Mouse (Mus musculus): Measurements from ENCODE around the gene Fut11.

The Fut11 gene

DNA sequence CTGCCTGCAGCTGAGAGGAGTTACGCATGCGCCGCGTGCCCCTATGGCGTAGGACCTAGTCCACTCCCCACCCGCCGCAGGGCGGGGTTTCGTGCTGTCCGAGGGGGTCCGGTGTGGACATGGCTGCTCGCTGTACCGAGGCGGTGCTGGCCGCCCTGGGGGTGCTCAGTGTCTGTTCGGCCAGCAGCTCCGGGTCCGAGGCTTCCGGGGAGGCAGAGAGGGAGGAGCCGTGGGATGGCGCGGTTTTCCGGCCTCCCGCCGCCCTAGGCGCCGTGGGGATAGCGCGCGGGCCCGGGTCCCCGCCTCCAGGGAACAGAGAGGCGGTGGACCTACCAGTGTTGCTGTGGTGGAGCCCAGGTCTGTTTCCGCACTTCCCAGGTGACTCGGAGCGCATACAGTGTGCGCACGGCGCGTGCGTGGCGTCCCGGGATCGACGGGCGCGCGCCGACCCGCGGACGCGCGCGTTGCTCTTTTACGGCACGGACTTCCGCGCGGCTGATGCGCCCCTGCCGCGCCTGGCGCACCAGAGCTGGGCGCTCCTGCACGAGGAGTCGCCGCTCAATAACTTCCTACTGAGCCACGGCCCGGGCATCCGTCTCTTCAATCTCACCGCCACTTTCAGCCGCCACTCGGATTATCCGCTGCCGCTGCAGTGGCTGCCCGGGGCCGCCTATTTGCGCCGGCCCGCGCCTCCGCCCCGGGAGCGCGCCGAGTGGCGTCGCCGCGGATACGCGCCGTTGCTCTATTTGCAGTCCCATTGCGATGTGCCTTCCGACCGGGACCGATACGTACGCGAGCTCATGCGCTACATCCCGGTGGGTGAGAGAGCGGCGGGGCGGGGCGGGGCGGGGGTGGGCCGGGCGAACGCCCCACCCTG is at the start of gene Fut11:
Gene Fut11, plus strand, starts transcription at position 85 of the 877 bp plus-strand sequence.
- peak; percentile 92 for DNase-seq (ENCODE audit: low spot score in 2 of 2)

DNA sequence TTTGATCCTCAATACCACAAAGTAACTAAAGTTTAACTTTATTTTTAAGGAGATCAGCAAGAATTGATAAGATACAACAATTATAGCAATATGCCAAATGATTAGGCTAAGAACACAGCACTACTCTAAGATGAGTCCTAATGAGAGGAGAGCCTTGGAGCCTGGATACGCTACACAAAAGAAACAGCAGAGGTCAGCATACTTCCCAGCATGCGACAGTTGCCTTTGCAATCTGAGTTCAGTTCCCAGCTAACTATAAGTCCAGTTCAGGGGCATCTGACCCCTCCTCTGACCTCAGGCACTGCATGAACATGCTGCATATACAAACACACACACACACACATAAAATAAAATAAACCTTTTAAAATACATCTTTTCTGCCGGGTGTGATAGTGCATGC is 49.2 kb upstream of the Fut11 start:
- no peak for DNase-seq (ENCODE audit: low spot score in 2 of 2)

DNA sequence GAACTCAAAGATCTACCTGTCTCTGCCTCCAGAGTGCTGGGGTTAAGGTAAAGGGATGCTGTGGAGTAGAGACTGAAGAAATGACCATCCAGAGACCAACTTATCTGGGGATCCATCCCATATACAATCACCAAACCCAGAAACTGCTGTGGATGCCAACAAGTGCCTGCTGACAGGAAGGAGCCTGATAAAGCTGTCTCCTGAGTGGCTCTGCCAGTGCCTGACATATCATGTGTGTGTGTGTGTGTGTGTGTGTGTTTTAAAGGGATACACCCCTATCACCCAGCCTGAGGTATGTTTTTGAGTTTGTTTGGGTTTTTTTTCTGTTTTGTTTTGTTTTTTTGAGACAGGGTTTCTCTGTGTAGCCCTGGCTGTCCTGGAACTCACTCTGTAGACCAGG is 48.4 kb upstream of the Fut11 start:
- no peak for DNase-seq (ENCODE audit: low spot score in 2 of 2)

DNA sequence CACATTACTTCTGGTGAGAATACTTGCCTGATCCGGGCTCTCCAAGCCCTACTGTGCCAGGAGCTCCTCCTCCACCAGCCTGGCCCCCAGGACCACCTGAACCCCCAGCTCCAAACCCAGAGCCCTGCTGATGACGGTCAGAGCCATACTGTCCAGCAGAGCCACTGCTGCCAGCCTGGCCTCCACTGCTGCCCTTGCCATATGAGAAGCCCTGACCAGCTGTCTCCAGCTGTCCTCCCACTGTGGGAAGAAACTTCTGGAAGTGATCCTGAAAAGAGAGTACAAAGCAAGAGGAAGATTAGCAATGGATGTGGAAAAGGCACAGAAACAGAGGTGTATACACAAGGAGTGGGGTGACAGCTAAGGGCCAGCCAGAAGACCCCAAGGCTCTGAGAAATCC is 43.8 kb upstream of the Fut11 start:
- DNase-seq (ENCODE audit: low spot score in 2 of 2) = no peak

DNA sequence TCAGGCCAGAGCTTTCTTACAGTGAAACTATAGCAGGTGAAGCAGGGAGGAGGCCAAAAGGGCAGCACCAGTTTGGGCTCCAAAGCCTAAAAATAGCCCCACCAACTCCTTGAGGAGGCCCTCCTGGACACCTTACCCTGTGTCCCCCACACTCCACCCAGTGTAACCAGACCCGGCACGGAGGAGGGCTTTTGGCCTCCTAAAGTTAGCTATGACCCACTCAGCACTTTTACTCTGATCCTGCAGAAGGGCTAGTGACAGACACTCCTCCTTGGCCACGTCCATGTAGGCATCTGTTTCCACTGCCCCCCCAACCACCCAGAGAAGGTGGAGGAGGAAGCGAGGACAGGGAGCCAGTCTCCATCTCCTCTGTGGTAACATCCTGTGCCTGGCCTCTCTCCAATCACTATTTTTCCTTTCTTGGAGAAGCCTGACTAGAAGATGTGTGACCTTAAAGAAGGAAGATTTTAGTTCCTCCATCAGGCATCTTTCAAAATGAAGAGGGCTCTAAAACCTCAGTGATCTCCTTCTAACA is 43.0 kb upstream of the Fut11 start:
- no peak for DNase-seq (ENCODE audit: low spot score in 2 of 2)

DNA sequence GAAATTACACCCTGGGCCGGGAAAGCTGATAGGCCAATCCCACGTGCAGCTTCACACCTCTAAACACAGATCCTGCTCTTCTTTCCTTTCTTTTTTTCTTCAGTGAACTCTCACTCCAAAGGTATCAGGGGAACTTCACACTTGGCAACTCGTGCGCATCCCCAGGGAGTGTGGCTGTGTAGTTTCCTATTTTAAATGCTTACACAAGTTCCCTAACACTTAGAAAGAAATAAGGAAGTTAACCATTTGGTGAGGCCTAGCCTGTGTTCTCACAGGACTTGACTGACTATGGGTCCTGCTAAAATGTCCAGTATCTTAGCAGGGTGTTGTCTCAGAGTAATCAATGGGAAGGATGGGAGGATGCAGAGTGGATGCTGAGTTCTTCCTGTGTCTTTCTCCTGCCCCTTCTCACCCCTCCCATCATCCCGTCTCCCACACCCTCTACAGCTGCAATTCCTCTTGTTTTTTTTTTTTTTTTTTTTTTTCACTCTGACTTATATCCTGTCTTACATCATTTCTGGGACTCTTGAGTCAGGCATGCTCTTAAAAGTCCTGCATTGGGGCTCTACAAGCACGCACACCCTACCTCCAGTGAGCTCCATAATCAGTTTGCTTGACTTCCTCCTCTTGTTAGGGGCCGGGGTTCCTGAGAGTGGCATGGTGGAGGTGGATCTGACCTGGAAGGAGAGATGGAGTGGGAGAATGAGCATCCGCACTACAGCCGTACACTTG is 39.9 kb upstream of the Fut11 start:
- DNase-seq (ENCODE audit: low spot score in 2 of 2) = no peak

DNA sequence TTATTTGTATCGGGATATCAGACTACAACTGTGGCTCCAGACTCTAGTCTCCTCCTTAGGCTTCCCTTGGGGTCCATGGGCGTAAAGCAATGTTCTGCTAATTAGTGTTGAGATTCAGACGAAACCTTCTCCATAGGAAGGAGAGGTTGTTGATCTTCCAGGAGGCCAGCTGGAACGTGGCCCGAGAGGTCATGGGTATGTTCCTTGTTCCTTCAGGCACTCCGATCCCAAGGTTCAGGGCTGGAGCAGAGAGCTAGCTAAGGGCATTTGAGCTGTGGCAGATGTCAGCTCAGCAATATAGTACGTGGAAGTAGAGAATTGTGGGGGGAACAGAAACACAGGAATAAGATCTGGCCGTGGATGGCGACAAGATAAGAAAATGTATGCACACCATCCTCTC is 39.0 kb upstream of the Fut11 start:
- no peak for DNase-seq (ENCODE audit: low spot score in 2 of 2)

DNA sequence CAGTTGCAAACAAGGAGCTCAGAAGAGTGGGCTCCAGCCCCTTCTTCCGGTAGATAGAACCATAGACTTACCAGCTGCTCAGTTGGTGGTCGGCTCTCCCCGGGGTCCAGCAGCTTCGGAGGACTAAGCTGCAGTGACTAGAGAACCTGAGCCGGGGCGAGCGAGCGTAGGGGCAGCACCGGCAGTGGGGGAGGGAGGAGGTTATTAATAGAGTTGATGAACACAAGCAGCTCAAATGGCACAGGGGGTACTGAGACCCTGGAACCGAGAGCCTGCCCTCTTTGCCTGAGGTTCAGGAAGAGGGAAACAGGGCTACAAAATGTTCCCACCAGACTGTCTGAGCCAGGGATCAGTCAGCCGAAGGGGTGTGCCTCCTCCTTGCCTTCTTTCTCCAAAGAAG is 38.4 kb upstream of the Fut11 start, which contains the start of gene Myoz1:
Gene Myoz1, minus strand, starts transcription at position 180 of the 400 bp plus-strand sequence.
- DNase-seq (ENCODE audit: low spot score in 2 of 2) = no peak

DNA sequence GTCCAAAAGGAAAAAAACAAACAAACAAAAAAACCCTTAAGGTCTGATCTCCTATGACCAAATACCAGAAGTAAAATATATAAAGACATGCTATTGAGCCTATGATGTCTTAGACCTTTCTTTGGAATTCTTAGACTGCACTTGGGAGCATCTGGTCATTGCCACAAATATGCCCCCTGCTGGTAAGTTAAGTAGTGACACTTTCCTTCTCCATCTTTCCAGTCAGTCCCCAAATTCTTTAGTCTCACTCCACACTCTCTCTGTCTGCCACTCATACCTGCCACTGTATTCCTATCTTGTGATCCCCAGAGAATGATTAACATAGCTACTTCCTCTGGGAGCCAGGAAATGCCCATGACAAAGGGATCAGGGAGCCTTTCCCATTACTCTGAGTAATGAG is 36.4 kb upstream of the Fut11 start:
- peak in 1 of 2 experiments; percentile 47 for DNase-seq (ENCODE audit: low spot score in 2 of 2)

DNA sequence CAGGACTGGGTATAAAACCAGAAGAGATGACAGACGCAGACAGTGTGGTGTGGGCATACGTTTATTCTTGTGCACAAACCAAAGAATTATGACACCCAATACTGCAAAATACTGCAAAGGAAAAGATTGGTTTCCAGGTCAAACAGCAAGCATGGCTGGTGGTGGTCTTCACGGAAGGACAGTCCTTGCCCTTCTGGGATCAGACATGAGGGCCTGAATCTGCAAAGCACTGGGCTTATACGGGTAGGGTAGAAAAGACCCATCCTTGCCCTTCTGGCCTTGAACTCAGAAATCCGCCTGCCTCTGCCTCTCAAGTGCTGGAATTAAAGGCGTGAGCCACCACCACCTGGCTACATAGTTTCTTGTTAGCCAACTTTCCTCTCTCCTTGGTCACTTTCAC is 35.9 kb upstream of the Fut11 start:
- no peak for DNase-seq (ENCODE audit: low spot score in 2 of 2)

DNA sequence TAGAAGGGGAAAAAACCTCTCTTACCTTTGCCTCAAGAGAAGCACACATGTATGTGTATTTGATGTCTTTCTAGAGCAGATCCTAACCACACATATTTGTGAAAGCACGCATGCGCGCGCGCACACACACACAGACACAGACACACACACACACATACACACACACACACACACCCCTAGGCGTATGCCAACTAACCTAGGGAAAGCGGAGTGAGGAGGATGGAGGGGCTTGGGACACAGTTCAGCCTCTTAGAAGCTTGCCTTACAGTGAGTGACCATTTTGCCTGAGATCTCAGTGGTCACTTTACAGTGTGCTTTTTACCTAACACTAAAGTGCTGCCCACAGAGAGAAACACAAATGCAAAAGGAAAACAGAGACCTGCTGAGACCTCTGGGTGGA is 35.1 kb upstream of the Fut11 start:
- DNase-seq (ENCODE audit: low spot score in 2 of 2) = no peak

DNA sequence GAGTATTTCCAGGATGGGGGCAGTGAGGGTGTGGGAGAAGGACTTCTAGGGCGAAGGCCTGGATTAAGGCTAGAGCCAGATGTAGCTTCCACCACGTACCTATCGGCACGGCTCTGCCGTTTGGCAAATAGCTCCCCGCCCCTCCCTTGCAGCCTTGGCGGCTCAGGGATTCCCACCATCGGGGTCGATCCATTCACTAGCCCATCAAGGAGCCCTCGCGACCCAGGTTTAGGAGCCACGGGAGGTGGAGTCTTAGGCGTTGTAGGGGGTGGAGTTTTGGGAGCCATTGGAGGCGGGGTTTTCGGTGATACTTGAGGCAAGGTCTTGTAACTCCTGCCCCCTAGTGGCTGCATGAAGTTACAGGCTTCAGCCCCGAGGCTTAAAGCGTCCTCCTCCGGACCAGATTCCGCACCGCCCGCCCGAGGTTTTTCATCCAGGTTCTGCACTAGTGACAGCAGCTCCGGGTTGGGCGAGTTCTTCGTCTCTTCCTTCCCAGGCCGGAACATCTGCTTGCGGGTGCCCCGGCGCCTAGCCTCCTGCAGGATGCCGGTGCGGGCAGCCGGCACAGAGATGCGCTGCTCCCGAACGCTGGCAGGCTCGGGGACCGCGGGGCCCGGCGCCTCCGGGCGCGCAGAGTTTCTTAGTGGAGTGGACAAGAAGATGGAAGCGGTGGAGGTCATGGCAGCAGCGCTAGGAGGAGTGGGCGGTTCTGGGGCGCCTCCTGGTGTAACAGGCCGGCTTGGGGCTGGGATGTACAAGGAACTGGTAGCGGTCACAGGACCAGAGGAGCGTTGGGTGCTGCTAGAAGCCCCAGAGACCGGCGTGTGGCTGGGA is 33.7 kb upstream of the Fut11 start:
- DNase-seq (ENCODE audit: low spot score in 2 of 2) = peak; percentile 96

DNA sequence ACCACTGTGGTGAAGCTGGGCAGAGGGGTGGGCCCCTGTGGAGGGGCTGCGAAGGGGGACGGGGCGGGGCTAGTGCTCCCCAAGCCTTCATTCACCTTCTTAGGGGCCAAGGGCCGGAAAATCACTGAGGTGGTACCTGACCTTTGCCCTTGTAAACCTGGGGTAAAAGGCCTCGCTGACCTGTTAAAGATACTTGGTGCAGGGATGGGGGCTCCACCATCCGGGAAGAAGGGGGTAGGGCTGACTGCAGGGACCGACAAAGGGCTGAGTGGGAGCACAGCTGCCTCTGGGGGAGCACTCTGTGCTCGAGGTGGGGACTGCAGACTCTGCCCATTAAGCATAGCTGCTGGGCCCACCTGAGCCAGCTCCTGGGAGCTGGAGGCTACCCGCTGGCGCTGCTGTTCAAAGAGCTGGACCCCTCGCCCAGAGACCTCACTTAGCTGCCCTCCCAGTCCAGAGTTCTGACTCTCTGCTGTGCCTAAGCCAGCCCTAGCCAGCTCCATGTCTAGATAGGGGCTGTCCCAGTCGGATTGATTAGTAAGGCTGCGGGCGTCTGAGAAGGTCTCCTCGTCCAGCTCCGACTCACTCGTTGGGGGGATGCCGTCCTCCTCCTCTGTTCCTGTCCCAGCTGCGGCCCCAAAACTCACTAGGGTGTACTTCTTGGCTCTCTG is 33.0 kb upstream of the Fut11 start:
- peak; percentile 36 to 51 for DNase-seq (ENCODE audit: low spot score in 2 of 2)

DNA sequence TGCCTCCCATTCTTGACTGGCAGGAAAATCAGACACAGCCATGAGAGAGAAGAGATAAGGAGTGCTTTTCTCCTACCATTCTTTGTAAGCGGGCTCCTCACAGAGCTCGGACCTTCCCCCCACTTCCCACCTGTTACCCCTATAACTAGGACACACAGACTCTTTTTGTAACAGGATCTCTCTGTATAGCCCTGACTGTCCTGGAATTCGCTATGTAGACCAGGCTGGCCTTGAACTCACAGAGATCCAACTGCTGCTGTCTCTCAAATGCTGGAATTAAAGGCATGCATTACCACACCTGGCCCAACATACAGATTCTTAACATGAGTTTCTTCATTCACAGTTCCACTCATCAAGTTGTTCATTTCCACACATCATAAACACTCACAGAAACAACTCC is 32.0 kb upstream of the Fut11 start:
- DNase-seq (ENCODE audit: low spot score in 2 of 2) = no peak

DNA sequence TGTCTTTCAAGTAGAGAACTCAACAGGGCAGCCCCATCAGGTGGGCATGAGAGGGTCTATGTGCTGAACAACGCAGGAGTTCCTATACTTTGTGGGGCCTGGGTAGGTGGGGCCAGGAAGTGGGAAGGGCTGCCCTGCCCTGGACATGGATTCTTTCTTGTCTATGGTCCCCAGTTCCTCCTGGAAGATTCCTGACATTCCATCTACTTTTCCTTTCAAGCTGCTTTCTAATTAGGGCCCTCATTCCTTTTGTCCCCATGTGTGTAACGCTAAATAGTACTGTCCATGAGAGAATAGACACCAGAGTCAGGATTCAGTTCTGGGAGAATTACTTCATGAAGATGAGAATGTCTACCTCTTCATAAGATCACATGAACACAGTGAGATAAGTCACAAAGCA is 31.2 kb upstream of the Fut11 start:
- DNase-seq (ENCODE audit: low spot score in 2 of 2) = no peak

DNA sequence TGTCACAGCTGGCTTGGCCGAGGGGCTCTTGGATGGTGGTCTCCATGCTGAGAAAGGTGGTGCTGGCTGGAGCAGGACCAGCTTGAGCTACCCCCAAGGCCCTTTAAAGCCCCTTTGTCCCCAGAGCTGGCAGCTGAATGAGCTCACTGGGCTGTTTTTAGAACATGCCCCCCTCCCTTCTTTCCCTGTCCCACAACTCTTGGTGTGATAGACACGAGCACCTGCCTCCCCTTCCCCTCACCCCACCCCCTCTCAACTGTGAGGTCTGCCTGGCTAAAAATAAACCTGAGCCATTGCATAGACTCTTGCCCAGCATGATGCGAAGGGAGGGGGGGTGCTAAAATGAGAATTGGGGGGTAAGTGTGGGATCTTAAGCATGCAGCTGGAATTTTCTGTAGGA is 30.3 kb upstream of the Fut11 start:
- DNase-seq (ENCODE audit: low spot score in 2 of 2) = no peak

DNA sequence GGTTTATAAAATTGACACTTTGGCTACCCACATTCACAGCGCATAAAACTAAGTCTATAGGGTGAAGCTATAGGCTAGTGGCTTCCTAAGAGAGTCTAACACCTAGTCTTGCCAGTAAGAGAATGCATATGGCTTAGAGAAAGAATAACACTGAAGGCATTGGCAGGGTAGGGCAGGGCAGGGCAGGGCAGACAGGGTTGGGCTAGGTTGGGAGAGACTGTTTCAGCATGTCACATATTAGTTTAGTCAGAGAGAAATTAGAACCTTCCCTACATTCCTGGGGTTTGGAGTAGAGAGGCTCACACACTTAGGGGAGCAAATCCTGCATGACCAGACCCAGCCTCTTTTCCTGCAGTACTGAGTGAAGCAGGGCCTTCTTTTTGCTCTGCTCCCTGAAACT is 27.3 kb upstream of the Fut11 start:
- DNase-seq (ENCODE audit: low spot score in 2 of 2) = no peak

DNA sequence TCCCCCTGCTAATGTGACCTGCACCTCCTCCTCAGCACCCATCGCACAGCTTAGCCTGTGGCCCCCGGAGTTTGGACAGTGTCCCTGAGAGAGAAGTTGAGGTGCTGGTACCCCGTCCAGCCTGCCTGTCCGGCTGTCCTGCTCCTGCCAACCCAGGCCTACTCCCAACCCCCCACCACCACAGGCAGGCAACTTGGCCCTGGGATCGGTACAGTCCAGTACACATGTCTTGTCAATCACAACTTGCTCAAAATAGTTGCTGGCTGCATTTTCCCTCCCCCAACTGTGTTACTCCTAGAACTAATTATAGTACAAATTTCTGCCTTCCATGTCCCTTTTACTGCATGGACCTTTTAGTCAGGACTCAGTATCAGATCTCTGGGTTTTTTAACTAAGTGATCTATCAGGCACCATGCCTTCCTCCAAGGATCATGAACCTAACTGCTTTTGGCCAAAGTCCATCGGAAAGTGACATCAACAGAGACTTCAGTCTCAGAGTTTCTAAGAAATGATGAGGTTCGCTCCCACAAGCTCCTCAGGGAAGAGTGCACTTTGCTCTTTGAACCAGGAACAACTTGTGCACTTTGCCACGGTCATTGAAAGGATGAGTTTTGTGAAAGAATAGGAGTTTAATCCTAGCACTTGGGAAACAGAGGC is 26.5 kb upstream of the Fut11 start, which contains the start of gene Synpo2l:
Gene Synpo2l, minus strand, starts transcription at position 201 of the 657 bp plus-strand sequence.
- DNase-seq (ENCODE audit: low spot score in 2 of 2) = no peak

DNA sequence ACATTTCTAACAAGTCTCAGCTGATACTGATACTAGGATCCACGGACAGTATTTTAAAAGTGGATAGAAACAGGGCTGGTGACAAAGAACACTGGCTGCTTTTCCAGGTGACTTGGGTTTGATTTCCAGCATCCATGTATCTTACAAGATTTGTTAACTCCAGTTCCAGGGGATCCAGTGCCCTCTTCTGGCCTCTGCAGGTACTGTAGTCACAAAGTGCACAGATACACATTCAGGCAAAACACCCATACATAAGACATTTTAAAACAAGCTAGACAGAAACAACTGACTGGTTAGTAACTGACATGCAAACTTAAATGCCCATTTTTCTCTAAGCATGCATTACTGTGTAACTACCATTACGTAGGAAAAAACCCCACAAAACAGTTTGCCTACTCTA is 21.8 kb upstream of the Fut11 start:
- no peak for DNase-seq (ENCODE audit: low spot score in 2 of 2)

DNA sequence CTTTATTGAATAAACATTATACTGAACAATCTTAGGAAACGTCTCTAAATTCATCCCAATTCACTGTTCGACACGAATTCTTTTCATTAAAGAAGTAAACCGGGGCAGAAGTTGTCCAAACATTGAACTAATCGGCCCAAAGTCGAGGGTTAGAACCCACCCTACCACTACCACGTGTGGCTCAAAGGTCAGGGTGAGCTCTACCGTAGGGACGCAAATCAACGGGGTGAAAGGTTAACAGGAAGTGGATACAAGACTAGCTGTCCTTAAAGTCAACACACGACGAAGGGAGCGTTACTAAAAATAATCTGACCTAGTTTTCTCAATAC is 21.1 kb upstream of the Fut11 start:
- DNase-seq (ENCODE audit: low spot score in 2 of 2) = peak; percentile 65 to 84

Data from right cerebral cortex, postnatal 10 days (tissue).